Mouse (Mus musculus) cerebellum, adult (tissue): ENCODE measurements around the gene Sult2b1.

Experiments
- ATAC-seq: cut with Nextera tagmentation; 2 replicates; pipeline ENCODE4 v1.9.2; 2017; ENCODE audit warnings: mild to moderate bottlenecking, moderate library complexity, mixed read lengths; ENCODE audit not compliant: insufficient number of reproducible peaks, low FRiP score, low TSS enrichment

The Sult2b1 gene

GRCm38 (mm10) chr7:45715090-45715708 lies 69.3 kb downstream of the Sult2b1 start, which contains the start of gene Rpl18:
Gene Rpl18 (plus strand): TSS chr7:45715457.
- peak; percentile 78 for ATAC-seq

- no peak for ATAC-seq
These were observed 69.8 kb downstream of the Sult2b1 start for GRCm38 (mm10) chr7:45714630-45715089.

DNA sequence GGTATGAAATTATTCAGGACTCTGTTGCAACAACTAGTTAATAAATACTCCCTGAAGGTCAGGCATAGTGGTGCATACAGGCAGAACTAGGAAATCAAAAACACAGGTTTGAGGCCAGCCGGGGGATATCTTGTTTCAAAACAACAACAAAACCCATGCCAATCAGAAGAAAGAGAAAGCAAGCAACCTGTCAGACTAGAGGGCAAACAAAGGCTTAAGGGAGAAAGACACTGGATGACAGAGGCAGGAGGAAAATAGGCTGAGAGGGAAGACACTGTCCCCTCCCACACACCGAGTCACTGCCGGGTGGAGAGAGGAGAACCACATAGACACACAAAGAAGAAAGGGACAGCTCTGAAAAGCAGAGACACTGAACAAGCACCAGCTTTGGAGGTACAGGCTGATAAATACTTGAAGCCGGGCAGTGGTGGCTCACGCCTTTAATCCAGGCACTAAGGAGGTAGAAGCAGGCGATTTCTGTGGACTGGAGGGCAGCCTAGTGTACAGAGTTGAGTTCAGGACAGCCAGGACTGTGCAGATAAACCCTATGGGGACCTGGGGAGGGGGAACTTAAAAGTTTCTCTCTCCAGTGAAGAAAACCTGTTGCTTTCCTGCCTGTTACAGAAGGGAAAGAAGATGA lies 70.5 kb downstream of the Sult2b1 start:
- no peak for ATAC-seq

DNA sequence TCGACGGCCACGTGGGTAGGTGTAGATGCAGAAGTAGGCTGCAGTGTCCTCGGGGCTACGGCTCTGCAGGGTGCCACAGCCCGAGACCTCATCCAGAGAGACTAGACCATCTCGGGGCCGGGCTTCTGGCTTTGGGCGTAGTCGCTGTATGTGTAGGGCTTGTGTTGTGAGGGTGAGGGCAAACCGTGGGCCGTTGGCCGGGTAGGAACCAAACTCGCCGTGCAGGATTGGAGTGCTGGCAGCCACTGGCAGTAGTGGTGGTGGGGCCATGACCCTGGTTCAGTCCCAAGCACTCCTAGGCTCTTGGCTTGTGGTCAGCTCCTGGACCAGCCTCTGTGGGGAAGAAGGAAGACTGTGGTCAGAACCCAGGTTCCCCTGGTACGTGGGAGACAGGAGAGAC lies 71.1 kb downstream of the Sult2b1 start:
- no peak for ATAC-seq

DNA sequence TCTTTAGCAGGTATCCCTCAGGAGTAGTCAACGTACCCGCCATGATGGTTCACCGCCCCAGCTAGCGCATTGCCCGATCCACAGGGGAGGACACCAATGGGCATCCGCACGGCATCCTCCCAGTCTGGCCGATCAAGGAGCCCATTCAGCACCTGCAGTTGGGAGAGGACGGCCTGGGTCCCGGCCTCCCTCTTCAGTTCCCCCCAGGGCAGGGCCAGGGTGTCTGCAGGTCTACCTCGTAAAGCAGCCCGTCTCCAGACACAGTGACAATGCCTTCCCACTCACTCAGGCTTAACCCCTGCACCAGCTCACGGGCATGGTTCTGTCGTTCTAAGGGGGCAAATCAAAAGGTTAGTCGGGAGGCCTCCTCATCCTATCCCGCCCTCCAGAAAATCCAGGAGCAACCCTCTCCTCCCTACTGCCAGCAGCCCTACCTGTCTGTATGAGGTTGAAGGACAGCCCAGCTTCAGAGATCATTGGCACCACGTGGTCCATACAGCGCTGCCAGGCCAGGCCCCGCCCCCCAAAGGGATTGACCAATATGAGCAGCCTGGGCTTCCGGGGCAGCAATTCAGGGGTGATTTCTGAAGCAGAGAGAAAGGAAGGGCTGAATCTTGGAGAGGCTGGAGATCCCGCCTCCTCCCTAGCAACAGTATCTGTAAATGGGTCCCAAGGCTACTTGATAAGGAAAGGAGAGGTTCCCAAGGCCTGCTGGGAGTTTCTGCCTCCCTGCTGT lies 72.3 kb downstream of the Sult2b1 start:
- no peak for ATAC-seq

GRCm38 (mm10) chr7:45711316-45712021 lies 73.0 kb downstream of the Sult2b1 start:
- ATAC-seq: no peak

GRCm38 (mm10) chr7:45710477-45711191 lies 73.8 kb downstream of the Sult2b1 start:
- no peak for ATAC-seq

DNA sequence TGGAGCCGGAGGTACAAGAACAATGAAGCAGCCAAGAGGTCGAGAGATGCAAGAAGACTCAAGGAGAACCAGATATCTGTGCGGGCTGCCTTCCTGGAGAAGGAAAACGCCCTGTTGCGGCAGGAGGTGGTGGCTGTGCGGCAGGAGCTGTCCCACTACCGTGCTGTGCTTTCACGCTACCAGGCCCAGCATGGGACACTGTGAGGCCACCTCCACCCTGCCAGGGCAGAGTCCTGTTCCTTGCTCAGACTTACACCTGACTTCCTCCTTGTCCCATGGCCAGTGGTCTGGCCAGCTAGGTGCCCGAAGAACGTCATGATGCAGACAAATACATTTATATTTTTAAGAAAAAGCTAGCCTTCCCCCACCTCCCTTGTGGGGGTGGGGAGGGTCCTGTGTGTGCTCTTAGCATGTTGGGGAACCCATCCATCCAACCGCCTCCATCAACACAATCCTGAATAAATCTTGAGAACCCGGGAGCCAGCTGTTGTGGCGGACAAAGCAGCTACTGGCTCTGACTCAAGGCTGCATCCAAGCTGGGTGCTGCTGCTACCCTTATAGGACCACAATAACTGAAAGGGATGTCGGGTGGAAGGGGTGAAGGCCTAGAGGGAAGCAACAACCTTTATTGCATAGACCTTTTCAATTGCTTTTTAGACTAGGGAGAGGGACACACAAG lies 74.7 kb downstream of the Sult2b1 start:
- ATAC-seq: no peak

DNA sequence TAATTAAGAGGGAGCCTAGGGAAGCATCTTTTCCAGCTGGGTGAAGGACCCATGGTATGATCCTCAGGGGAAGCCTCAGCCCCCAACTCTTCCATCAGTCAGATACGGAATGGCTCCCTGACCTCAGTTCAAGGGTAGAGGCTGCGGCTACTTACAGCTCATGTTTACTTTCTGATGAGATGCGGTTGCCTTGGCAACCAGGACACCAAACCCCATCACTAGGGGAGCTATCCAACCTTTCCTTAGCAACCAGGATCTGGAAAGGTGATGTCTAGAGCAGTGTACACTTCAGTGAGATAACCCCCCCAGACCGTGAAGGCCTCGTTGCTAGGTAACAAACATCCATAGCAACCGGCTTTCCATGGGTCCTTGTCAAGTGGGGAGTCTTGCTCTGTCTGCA lies 75.4 kb downstream of the Sult2b1 start:
- ATAC-seq: no peak

GRCm38 (mm10) chr7:45708221-45708761 lies 76.2 kb downstream of the Sult2b1 start:
- ATAC-seq: no peak

- ATAC-seq: no peak
These were observed 77.0 kb downstream of the Sult2b1 start for GRCm38 (mm10) chr7:45707375-45707967.

DNA sequence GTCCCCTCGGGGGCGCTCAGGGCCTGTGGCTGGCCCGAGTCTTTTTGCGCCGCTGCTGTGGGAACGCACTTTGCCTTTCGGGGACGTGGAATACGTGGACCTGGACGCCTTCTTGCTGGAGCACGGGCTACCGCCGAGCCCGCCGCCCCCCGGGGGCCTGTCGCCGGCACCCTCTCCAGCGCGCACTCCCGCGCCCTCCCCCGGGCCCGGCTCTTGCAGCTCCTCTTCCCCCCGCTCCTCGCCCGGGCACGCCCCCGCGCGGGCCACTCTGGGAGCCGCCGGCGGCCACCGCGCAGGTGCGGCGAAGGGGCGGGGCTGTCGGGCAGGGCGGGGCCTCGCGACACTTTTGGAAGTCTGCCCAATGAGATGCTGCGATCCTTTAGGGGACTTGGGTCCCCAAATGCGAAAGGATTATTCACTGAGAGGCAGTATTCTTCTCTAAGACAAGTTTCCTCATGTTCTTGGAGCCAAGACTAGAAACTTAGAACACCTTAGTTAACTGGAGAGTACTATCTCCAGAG lies 77.7 kb downstream of the Sult2b1 start:
- ATAC-seq: no peak

- ATAC-seq: no peak
These were observed 78.6 kb downstream of the Sult2b1 start for GRCm38 (mm10) chr7:45705873-45706281.

- ATAC-seq: no peak
These were observed 79.0 kb downstream of the Sult2b1 start for GRCm38 (mm10) chr7:45705443-45705864.

DNA sequence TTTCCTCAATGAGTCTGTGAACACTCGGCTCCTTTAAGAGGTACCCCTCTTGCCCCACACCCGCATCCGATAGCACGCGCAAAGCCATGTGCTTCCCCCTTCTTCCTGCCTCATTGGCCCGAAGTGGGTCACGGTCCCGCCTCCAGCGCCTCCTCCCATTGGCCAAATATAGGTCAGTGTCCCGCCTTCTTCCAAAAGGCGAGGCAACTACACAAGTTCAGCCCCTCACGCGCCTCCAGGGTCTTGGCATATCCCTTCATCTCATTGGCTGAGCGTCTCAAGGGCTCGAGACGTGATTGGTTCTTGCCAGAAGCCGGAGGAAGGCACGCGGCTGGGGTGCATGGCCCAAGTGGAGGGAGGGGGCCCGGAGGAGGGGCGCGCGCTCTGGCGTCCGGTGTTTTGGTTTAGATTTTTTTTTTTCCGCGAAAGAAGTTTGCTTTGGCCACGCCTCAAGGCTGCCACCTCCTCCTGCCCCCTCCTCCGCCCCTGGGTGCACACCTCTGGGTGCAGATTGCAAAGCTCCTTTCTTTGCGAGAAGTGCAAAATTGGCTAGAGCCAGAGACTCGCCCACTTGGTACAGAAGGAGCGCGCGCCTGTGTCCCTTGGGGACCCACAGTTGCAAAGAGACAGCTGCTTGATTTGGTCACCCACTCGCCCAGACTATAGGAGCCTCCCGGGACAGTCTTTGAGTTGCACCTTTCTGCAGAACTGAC lies 79.6 kb downstream of the Sult2b1 start, which contains the start of gene Dbp:
Gene Dbp, plus strand, starts transcription at position 359 of the 713 bp plus-strand sequence.
- ATAC-seq: peak; percentile 53

DNA sequence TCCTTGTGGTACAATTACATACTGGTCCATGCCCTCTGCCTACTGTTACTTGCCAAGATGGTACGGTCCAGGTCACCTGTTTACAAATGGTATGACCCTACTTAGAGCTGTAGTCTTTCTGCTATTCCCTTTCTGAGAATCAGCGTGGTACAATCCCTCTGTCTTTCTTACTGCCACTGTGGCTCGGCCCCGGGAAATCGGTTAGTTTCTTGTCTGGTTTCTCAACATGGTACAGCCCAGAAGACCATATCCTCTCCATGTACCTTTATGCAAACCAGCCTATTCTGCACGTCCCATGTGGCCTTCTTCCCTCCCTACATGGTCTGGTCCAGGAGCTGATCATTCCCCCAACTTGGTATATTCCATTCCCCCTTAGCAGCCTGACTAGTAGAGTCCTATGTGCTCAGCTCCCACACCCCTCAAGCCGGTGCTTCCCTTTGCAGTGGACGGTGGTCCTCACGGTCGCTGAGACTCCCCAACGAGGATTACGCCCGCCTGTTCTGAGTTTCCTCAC lies 80.4 kb downstream of the Sult2b1 start:
- peak; percentile 43 for ATAC-seq

DNA sequence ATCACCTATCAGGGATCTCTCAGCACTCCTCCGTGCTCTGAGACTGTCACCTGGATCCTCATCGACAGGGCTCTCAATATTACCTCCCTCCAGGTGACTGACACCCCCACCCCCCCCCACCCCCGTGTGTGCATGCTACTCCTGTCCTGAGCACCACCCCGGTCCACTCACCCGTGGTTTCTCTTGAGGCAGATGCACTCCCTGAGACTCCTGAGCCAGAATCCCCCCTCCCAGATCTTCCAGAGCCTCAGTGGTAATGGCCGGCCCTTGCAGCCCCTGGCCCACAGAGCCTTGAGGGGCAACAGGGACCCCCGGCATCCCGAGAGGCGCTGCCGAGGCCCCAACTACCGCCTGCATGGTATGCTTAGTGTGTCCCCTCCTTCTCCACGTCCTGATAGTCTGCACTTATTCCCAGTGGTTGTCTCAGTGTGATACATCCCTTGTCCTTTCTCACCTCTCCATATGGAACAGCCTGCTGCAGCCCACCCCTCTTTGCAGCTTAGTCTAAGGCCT lies 80.9 kb downstream of the Sult2b1 start:
- ATAC-seq: no peak
